Mouse (Mus musculus) thymus, adult 2 months (tissue): ENCODE data around the gene Vezt.

ENCODE experiments used
- CTCF ChIP-seq: fragments of 200-500 bp; IDR thresholded peaks from 2 replicates; pipeline ENCODE4 v1.5.1; 2012; ENCODE audit warnings: mild to moderate bottlenecking, control low read depth, low read length, moderate library complexity, borderline replicate concordance; ENCODE audit not compliant: control insufficient read depth, poor library complexity, insufficient read depth; ENCODE audit errors: extremely low read depth
- POLR2A ChIP-seq: fragments of 200-500 bp; IDR thresholded peaks from 2 replicates; pipeline ENCODE4 v1.6.1; 2012; ENCODE audit warnings: mild to moderate bottlenecking, low read length, control low read depth, moderate library complexity; ENCODE audit not compliant: control insufficient read depth, poor library complexity, insufficient read depth; ENCODE audit errors: extremely low read depth

DNA sequence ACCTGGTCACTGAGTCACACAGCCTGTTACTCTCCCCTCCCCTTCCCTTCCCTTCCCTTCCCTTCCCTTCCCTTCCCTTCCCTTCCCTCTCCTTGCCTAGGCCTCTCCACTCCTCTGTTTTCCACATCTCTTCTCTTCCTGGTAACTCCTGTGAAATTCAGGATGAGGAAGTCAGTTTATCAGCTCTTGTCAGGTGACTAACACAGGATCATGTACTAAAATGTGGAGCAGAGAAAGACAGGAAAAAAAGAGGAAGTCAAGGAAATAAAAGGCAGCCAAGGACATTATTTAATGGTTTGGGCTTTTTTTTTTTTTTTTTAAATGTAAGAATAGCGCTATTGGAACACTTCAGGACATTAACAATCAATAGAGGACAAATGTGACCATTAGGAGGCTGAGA is 126.6 kb downstream of the Vezt start:
- no peak for TF ChIP-seq CTCF
- TF ChIP-seq POLR2A: no peak
